Mouse (Mus musculus): ENCODE measurements around the gene Sapcd2. TPM values are rescaled to one million over a fixed set of nuclear protein-coding genes. Genes with fewer than 3 reads are reported as not detected.

The Sapcd2 gene
- 18.5 and 19.5 TPM in 2 replicates for polyA plus RNA-seq (2015; fragmentation: Nextera tagmentation; extraction: Ambion mirVana)

- 1% methylated on average over 65 of the region's 65 CpGs for whole genome bisulfite sequencing (ENCODE audit: insufficient replicate concordance)
- Histone ChIP-seq H3K27ac (replicated peaks) (peak within 1 kb of the TSS; percentile 90), H3K9ac (peak within 1 kb of the TSS; percentile 82), H3K4me3 (replicated peaks) (peak within 1 kb of the TSS; percentile 86), H3K4me1 (replicated peaks) (peaks cover 75% of the 10 kb centered on the region), H3K36me3 (replicated peaks) (peaks cover 24% of the 10 kb centered on the region), H3K9me3 (replicated peaks) (no peaks in the 10 kb centered on the region), H3K27me3 (no peaks in the 10 kb centered on the region; the same call in 1 of the 2 replicates), H3K4me2 (peak within 1 kb of the TSS; percentile 98)
- ATAC-seq (ENCODE audit: insufficient read depth) = peak; percentile 84
These were observed at the start of gene Sapcd2 for GRCm38 (mm10) chr2:25371764-25372643. Gene Sapcd2, plus strand, starts transcription at chr2:25372321.

- Histone ChIP-seq H3K4me2 (no peak overlapping the region), H3K4me3 (replicated peaks) (no peak overlapping the region), H3K9ac (no peak overlapping the region), H3K27me3 (peaks cover 15% of the 10 kb centered on the region; the same call in 1 of the 2 replicates), H3K27ac (replicated peaks) (no peak overlapping the region), H3K9me3 (replicated peaks) (no peaks in the 10 kb centered on the region), H3K4me1 (replicated peaks) (peaks cover under 1% of the 10 kb centered on the region), H3K36me3 (replicated peaks) (no peaks in the 10 kb centered on the region)
- WGBS (ENCODE audit: insufficient replicate concordance) = 46% methylated on average over 2 of the region's 2 CpGs
- ATAC-seq (ENCODE audit: insufficient read depth) = no peak
These were observed 46.1 kb upstream of the Sapcd2 start for GRCm38 (mm10) chr2:25326036-25326435.

- H3K9me3 ChIP-seq (replicated peaks) = no peaks in the 10 kb centered on the region
- no peak overlapping the region for H3K4me3 ChIP-seq (replicated peaks)
- ATAC-seq (ENCODE audit: insufficient read depth) = no peak
- H3K27me3 ChIP-seq = no peaks in the 10 kb centered on the region
- 34% methylated on average over 7 of the region's 7 CpGs for WGBS (ENCODE audit: insufficient replicate concordance)
- no peak overlapping the region for H3K9ac ChIP-seq
- no peak overlapping the region for H3K27ac ChIP-seq (replicated peaks)
- no peaks in the 10 kb centered on the region for H3K36me3 ChIP-seq (replicated peaks)
- peaks cover 19% of the 10 kb centered on the region for H3K4me1 ChIP-seq (replicated peaks)
- no peak overlapping the region for H3K4me2 ChIP-seq
These were observed 43.7 kb upstream of the Sapcd2 start for GRCm38 (mm10) chr2:25328440-25328839.

DNA sequence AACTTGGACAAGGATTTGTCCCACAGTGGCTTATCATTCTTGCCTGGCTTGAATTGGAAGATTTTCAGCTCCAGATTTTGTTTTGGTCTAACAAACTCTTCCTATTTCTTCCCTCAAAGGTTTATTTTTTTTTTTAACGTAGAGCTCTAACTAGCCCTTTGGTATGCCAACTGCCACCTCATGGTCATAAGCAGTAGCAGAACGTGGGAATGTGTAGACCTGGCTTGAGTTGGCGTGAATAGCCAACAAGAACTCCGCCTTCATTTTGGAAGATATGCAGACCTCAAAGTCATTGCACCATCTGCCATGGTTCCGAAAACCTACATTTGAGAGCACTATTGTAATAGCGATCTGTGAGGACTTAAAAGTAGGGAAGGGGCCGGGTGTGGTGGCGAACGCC lies 40.7 kb upstream of the Sapcd2 start:
- peak overlapping the region; percentile 92 for H3K4me2 ChIP-seq
- peak overlapping the region; percentile 94 for H3K9ac ChIP-seq
- ATAC-seq (ENCODE audit: insufficient read depth) = no peak
- peak overlapping the region; percentile 90; the same call in 1 of the 2 replicates for H3K27ac ChIP-seq (replicated peaks)
- H3K4me3 ChIP-seq (replicated peaks) = peak overlapping the region; percentile 95
- H3K9me3 ChIP-seq (replicated peaks) = no peaks in the 10 kb centered on the region
- peaks cover 34% of the 10 kb centered on the region for H3K4me1 ChIP-seq (replicated peaks)
- peaks cover 25% of the 10 kb centered on the region for H3K36me3 ChIP-seq (replicated peaks)
- 42% methylated on average over 9 of the region's 9 CpGs for WGBS (ENCODE audit: insufficient replicate concordance)
- no peaks in the 10 kb centered on the region for H3K27me3 ChIP-seq

DNA sequence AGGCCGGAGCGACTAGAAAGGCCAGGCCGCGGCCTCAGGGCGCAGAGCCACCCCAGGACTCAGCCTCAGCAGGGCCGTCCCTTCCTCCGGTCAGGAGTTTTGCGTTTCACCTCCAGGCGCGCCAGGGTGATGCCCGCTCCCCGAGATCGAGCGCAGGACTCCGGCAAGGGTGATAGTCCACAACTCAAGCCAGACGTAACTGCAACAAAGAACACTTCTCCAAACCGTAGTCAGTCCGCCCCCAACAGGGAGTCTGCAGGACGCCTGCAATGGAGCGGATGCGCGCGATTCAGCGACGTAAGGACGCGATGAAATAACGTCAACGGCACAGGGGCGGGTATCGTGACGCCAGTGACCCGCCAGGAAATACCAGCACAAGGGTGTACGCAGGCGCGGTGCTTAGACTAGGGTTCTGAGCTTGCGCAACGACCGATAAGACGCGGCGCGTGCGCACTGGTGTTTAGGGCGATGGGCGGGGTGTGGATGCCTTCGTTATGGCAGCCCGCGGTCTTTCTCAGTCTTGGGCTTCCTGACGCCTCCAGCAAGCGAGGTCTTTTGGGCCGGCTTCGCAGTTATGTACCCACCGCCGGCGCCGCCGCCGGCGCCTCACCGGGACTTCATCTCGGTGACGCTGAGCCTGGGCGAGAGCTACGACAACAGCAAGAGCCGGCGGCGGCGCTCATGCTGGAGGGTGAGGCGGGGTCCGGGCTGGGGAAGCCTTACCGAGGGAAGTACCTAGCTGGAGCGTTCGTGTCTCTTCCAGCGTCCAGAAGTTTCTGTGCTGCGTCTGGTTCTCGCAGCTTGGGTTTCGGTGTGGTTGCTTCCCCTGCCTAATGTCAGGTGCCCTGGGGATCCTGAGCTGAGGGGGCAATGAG lies 39.6 kb upstream of the Sapcd2 start, which contains the start of gene Man1b1:
TSS of gene Man1b1 (plus strand) at position 53 of the 875 bp plus-strand sequence.
- peak; percentile 97 for ATAC-seq (ENCODE audit: insufficient read depth)
- H3K27me3 ChIP-seq = no peaks in the 10 kb centered on the region
- WGBS (ENCODE audit: insufficient replicate concordance) = under 1% methylated on average over 78 of the region's 78 CpGs

GRCm38 (mm10) chr2:25333569-25333968 lies 38.6 kb upstream of the Sapcd2 start:
- ATAC-seq (ENCODE audit: insufficient read depth) = no peak
- Histone ChIP-seq H3K27ac (replicated peaks) (0 out of 2 replicates have a peak overlapping the region, but pooled peaks have one; percentile 80), H3K9ac (peak overlapping the region; percentile 94), H3K4me2 (peak overlapping the region; percentile 92), H3K4me1 (replicated peaks) (peaks cover 34% of the 10 kb centered on the region), H3K4me3 (replicated peaks) (peak overlapping the region; percentile 95), H3K27me3 (no peaks in the 10 kb centered on the region), H3K9me3 (replicated peaks) (no peaks in the 10 kb centered on the region), H3K36me3 (replicated peaks) (peaks cover 46% of the 10 kb centered on the region)
- 67% methylated on average over 2 of the region's 2 CpGs for WGBS (ENCODE audit: insufficient replicate concordance)

More for the DNA sequence above, 39.6 kb upstream of the Sapcd2 start, which contains the start of gene Man1b1:
- peak within 1 kb of the TSS; percentile 95 for H3K4me3 ChIP-seq (replicated peaks)
- H3K9me3 ChIP-seq (replicated peaks) = no peaks in the 10 kb centered on the region
- H3K36me3 ChIP-seq (replicated peaks) = peaks cover 36% of the 10 kb centered on the region
- peak within 1 kb of the TSS; percentile 94 for H3K9ac ChIP-seq
- peaks cover 34% of the 10 kb centered on the region for H3K4me1 ChIP-seq (replicated peaks)
- peak within 1 kb of the TSS; percentile 90 for H3K27ac ChIP-seq (replicated peaks)
- peak within 1 kb of the TSS; percentile 92 for H3K4me2 ChIP-seq

DNA sequence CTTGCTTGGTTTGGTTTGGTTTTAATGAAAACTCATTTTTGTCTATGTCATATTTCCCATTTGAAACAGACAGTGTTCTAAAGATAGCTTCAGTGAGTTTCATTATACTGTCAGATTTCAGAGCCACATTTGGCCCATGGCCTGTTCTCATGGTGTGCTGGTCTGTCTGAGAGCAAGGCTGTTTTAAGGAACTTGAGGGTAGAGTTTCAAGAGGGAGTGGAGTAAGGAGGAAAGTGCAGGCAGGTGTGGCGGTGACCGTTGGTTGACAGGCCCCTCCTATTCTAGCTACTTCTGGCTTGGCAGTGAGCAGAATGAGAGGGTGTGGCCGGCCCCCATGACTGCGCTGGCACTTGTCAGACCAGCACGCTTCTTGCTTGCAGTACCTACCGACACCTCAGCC lies 33.8 kb upstream of the Sapcd2 start:
- H3K9me3 ChIP-seq (replicated peaks) = no peaks in the 10 kb centered on the region
- H3K27me3 ChIP-seq = no peaks in the 10 kb centered on the region
- H3K27ac ChIP-seq (replicated peaks) = no peak overlapping the region
- peaks cover 17% of the 10 kb centered on the region for H3K4me1 ChIP-seq (replicated peaks)
- H3K36me3 ChIP-seq (replicated peaks) = peaks cover 85% of the 10 kb centered on the region
- no peak overlapping the region for H3K4me3 ChIP-seq (replicated peaks)
- no peak for ATAC-seq (ENCODE audit: insufficient read depth)
- H3K4me2 ChIP-seq = no peak overlapping the region
- WGBS (ENCODE audit: insufficient replicate concordance) = 81% methylated on average over 6 of the region's 6 CpGs
- H3K9ac ChIP-seq = no peak overlapping the region

- H3K4me1 ChIP-seq (replicated peaks) = no peaks in the 10 kb centered on the region
- H3K36me3 ChIP-seq (replicated peaks) = peaks cover 97% of the 10 kb centered on the region
- no peaks in the 10 kb centered on the region for H3K9me3 ChIP-seq (replicated peaks)
- 87% methylated on average over 7 of the region's 7 CpGs for WGBS (ENCODE audit: insufficient replicate concordance)
- no peak overlapping the region for H3K4me2 ChIP-seq
- no peak for ATAC-seq (ENCODE audit: insufficient read depth)
- H3K27me3 ChIP-seq = no peaks in the 10 kb centered on the region
- no peak overlapping the region for H3K27ac ChIP-seq (replicated peaks)
- no peak overlapping the region for H3K9ac ChIP-seq
- H3K4me3 ChIP-seq (replicated peaks) = no peak overlapping the region
These were observed 24.0 kb upstream of the Sapcd2 start for GRCm38 (mm10) chr2:25348162-25348561.

GRCm38 (mm10) chr2:25349499-25349898 lies 22.6 kb upstream of the Sapcd2 start:
- Histone ChIP-seq H3K4me3 (replicated peaks) (no peak overlapping the region), H3K9me3 (replicated peaks) (no peaks in the 10 kb centered on the region), H3K4me2 (no peak overlapping the region), H3K9ac (no peak overlapping the region), H3K36me3 (replicated peaks) (peaks cover 83% of the 10 kb centered on the region), H3K4me1 (replicated peaks) (no peaks in the 10 kb centered on the region), H3K27me3 (no peaks in the 10 kb centered on the region), H3K27ac (replicated peaks) (no peak overlapping the region)
- 80% methylated on average over 4 of the region's 4 CpGs for WGBS (ENCODE audit: insufficient replicate concordance)
- no peak for ATAC-seq (ENCODE audit: insufficient read depth)

GRCm38 (mm10) chr2:25350701-25351100 lies 21.4 kb upstream of the Sapcd2 start:
- H3K9me3 ChIP-seq (replicated peaks) = no peaks in the 10 kb centered on the region
- no peak overlapping the region for H3K4me3 ChIP-seq (replicated peaks)
- no peak for ATAC-seq (ENCODE audit: insufficient read depth)
- peaks cover 71% of the 10 kb centered on the region for H3K36me3 ChIP-seq (replicated peaks)
- no peak overlapping the region for H3K4me2 ChIP-seq
- no peak overlapping the region for H3K27ac ChIP-seq (replicated peaks)
- no peak overlapping the region for H3K9ac ChIP-seq
- WGBS (ENCODE audit: insufficient replicate concordance) = 84% methylated on average over 3 of the region's 3 CpGs
- no peaks in the 10 kb centered on the region for H3K27me3 ChIP-seq
- H3K4me1 ChIP-seq (replicated peaks) = peaks cover 11% of the 10 kb centered on the region

- Histone ChIP-seq H3K36me3 (replicated peaks) (peaks cover 38% of the 10 kb centered on the region), H3K9me3 (replicated peaks) (no peaks in the 10 kb centered on the region), H3K27me3 (no peaks in the 10 kb centered on the region), H3K9ac (no peak overlapping the region), H3K4me1 (replicated peaks) (peaks cover 24% of the 10 kb centered on the region), H3K4me2 (no peak overlapping the region), H3K27ac (replicated peaks) (no peak overlapping the region), H3K4me3 (replicated peaks) (no peak overlapping the region)
- ATAC-seq (ENCODE audit: insufficient read depth) = no peak
- 73% methylated on average over 6 of the region's 6 CpGs for WGBS (ENCODE audit: insufficient replicate concordance)
These were observed 17.9 kb upstream of the Sapcd2 start for GRCm38 (mm10) chr2:25354211-25354610.

Data from liver, embryonic 15.5 days (tissue).